Mouse (Mus musculus) mouse trophoblast stem cell (cell line): ENCODE data around the gene Cspg5.

ENCODE experiments used
- in situ Hi-C, 2 experiments: fragments of 300-500 bp; cut with MseI, MboI; formaldehyde crosslinking; loops; 2 replicates in 1 of 2; 3 replicates in 1 of 2; pipeline ENCODE4 v1.15.1; 2025

Gene Cspg5

GRCm38 (mm10) chr9:110250776-110251175, 7.2 kb downstream of the Cspg5 start:
- in situ Hi-C loops = no loop called here

- in situ Hi-C loops = no loop called here
Observed at GRCm38 (mm10) chr9:110255407-110256019, 11.9 kb downstream of the Cspg5 start.

GRCm38 (mm10) chr9:110258646-110259045, 15.1 kb downstream of the Cspg5 start:
- in situ Hi-C loops = no loop called here

- in situ Hi-C loops = no loop called here
Observed at GRCm38 (mm10) chr9:110259118-110259517, 15.5 kb downstream of the Cspg5 start.

- in situ Hi-C loops = no loop called here
Observed at GRCm38 (mm10) chr9:110263181-110263580, 19.6 kb downstream of the Cspg5 start.

- in situ Hi-C loops = no loop called here
Observed at GRCm38 (mm10) chr9:110264991-110265390, 21.4 kb downstream of the Cspg5 start.

DNA sequence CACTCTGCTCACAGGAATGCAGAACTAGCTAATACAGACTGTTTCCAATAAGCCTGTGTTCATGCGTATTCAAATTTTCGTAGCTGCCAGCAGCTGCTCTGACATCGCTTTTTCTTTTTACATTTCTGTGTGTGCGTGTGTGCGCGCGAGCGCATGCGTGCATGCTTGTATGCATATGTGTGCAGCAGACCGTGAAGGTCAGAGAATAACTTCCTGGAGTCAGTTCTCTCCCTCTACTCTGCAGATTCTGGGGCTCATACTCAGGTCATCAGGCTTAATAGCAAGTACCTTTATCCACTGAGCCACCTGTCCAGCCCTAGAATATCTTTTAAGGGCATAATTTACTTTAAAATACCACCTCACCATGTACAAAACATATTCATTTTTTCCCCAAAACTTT, 24.8 kb downstream of the Cspg5 start:
- in situ Hi-C loops = no loop called here

DNA sequence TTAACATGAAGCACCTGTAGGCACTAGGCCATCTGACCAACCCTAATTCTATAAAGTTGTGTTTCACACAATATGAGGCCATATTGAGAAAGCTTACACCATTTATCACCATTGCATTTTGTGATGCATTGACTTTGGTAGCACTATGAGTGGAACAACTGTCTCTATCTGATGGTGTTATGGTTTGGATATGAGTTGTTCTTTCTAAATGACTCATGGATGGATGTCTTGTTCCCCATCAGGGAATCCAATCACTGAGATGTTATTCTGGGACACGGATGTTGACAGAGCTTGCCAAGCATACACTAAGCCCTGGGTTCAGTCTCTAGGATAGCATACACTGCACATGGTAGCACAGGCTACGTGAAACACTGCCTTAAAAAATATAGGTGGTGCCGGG, 28.7 kb downstream of the Cspg5 start:
- in situ Hi-C loops = no loop called here

- in situ Hi-C loops = no loop called here
Observed at GRCm38 (mm10) chr9:110273507-110273906, 29.9 kb downstream of the Cspg5 start.

GRCm38 (mm10) chr9:110275882-110276281, 32.3 kb downstream of the Cspg5 start:
- in situ Hi-C loops = no loop called here

GRCm38 (mm10) chr9:110277431-110277881, 33.9 kb downstream of the Cspg5 start:
- in situ Hi-C loops = no loop called here

DNA sequence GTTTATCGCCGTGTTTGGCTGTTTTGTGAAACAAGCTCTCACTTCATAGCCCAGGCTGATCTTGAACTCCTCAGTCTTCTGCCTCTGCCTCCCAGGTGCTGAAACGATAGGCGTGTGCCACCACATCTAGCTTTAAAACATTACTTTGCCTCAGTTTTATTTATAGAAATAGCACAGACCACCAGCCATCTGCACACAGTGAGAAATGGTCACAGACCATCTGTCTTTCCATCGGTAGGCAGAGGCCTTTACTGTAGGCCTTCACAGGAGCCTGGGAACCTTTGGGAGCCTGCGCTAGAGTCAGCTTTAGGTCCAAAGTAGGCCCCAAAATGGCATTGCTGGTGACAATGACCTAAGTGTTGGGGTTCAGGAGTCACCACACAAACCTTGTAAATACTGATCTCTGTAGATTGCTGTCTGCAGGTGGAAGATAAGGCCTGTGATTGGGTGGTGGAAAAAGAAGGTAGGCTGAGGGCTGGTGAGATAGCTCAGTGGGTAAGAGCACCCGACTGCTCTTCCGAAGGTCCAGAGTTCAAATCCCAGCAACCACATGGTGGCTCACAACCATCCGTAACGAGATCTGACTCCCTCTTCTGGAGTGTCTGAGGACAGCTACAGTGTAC, 40.6 kb downstream of the Cspg5 start:
- in situ Hi-C loops = no loop called here

DNA sequence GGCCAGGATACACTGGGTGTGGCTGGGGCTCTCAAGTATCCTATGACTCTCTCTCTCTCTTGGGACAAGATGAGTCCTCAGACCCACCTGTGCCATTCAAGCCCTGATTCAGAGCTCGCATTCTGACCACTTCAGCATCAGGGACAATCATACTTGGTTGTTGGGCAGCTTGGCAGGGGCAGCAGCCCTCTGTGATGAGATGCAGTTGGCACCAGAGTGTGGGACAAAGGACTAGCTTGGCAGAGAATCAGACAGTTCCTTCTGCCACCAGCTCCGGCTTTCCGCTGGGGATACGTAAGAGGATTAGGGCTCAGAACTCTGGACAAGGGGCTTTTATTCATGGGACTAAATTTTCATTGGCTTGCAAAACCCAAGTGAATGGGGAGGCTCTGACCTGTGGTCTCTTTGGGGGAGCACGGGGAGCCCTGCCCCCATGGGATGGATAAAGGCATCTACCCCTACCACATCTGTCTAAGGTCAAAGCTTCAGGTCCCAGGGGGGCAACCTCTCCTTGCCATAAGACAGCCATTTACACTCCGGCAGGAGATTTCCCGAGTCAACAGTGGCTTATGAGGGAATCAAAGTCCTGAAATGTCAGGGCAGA, 43.8 kb downstream of the Cspg5 start:
- in situ Hi-C loops = no loop called here

GRCm38 (mm10) chr9:110293254-110293718, 49.7 kb downstream of the Cspg5 start:
- in situ Hi-C loops = no loop called here

DNA sequence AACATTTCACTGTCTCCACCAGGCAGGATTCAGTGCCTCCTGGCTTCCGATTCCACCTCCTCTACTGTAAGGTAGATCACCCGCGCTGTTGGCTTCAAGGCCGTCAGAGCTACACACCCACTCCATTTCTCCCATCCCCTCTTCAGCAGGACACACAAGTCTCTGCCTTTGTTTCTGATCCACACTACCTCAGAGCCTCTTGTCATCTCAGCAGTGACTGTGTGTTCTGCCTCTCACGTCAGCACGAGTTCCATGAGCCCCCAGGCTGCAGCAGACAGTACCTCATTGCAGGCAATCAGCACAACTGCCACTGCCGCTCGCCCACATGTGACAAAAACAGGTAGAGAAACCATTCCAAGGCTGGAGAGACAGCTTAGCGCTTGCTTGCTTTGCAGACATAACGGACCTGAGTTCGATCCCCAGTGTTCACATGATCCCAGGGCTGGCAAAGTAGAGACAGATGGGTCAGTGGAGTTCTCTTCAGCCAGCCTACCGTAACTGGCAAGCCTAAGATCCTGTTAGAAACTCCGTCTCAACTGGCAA, 50.4 kb downstream of the Cspg5 start:
- in situ Hi-C loops = no loop called here

DNA sequence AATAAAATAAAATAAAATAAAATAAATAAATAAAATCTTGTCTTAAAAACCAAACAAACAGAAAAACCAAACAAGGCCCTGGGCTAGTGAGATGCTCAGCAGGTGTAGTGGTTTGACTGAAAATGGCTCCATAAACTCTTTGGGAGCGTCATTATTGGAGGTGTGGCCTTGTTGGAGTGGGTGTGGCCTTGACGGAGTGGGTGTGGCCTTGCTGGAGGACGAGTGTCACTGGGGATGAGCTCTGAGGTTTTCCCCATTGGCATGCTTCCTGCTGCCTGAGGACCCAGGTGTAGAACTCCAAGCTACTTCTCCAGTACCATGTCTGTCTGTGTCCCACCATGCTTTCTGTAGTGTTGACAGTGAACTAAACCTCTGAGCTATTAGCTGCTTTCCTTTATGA, 51.2 kb downstream of the Cspg5 start:
- in situ Hi-C loops = no loop called here

DNA sequence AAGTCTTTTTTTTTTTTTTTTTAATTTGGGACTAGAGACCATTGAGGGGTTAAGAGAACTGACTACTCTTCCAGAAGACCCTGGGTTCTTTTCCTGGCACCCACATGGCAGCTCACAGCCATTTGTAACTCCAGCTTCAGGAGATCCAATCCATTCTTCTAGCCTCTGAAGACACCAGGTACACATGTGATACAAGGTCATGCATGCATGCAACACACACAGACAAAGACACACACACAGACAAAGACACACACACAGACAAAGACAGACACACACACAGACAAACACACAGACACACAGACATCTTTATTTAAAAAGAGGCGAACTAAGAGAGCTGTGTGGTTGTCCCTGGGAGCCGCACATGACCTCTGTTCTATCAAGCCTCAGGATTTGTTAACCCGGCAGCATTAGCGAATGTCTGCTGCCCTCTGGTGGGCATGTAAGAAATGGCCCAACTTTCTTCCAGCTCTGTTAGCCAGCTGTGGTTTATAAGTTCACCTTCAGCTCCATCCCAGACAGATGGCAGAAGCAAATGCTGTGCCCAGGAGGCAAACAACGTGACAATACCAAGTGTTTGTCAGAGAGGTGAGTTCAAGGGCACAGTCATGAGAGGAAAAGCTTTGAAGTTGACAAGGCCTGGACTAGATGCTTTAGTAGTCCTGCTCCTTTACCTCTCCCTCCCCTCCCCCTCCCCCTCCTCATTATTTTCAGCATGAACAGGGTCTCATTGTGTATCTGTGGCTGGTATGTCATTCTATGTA, 53.5 kb downstream of the Cspg5 start:
- in situ Hi-C loops = no loop called here

GRCm38 (mm10) chr9:110304516-110304915, 60.9 kb downstream of the Cspg5 start:
- in situ Hi-C loops = no loop called here

GRCm38 (mm10) chr9:110304969-110305651, 61.5 kb downstream of the Cspg5 start, which contains the start of gene Elp6:
Gene Elp6, plus strand, starts transcription at chr9:110305173.
- in situ Hi-C loops = no loop called here

GRCm38 (mm10) chr9:110306371-110306770, 62.8 kb downstream of the Cspg5 start:
- in situ Hi-C loops = no loop called here
